Mouse (Mus musculus): ENCODE results near the gene Ddx39b. TPM values are rescaled to one million over a fixed set of nuclear protein-coding genes. Genes with fewer than 3 reads are reported as not detected.
A peak's percentile ranks its signal among the peaks of the same experiment; 100 is the strongest.

The Ddx39b gene
- 213 and 268 TPM in 2 replicates for polyA plus RNA-seq (2015; fragmentation: Nextera tagmentation; extraction: Ambion mirVana)

DNA sequence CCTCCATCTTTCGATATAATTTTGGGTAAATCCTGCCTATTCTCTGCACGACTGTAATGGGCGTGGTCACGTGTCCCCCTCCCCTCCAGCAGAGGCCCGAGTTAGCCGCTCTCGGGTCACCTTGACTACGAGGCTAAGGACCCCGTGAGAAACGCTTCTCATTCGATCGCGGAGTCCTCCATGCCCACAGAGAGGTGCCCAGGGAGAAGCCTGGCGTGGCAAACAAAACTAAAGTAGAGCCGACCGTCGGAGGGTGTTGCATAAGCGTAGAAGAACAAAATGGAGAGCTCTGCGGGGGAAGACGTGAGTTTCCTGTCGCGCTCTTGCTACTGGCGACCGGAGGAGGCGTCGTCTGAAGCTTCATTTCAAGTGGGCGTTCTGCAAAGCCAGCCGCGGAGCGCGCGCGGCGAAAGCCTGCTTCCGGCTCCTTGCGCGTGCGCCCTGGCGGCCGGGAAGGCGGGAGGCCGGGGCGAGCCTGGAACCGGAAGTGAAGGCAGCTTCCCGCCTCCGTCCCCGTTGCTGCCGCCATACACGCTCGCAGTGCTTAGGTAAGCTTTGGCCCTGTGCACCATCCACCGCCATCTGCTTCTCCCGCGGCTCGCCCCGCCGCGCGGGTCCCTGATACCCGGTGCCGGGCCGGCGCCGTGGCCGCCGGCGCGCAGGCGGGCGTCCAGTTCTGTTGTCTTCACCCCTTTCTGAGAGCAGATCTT is at the start of gene Ddx39b:
Gene Ddx39b (plus strand): TSS at position 442 of the 710 bp plus-strand sequence.
- peak within 1 kb of the TSS; percentile 93 for H3K9ac ChIP-seq
- ATAC-seq (replicated peaks; ENCODE audit: insufficient number of reproducible peaks, insufficient read depth, low FRiP score, low read depth): peak; percentile 89
- H3K4me2 ChIP-seq: peak within 1 kb of the TSS; percentile 79
- peaks cover 46% of the 10 kb centered on the region for H3K4me1 ChIP-seq (replicated peaks)
- H3K9me3 ChIP-seq (replicated peaks): no peaks in the 10 kb centered on the region
- WGBS: under 1% methylated on average over 68 of the region's 69 CpGs
- no peaks in the 10 kb centered on the region for H3K27me3 ChIP-seq
- H3K27ac ChIP-seq: peak within 1 kb of the TSS; percentile 98
- peaks cover 33% of the 10 kb centered on the region for H3K36me3 ChIP-seq
- peak within 1 kb of the TSS; percentile 81 for H3K4me3 ChIP-seq

DNA sequence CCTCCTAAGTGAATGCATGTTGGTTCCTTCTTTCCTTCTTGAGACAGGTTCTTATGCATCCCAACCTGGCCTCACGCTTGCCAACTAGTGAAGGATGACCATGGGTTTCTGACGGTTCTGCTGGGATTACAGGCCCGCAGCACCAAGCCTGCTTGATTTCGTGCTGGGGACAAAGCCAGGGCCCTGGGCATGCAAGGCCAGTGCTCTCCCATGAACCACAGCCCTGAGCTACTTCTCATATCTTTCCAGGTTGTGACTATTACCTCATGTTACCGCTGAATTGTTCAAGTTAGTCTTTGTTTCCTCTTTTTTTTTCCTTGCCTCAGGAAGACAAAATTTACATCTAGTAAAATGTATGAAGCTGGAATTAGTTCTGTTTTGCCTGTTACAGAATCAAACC is 48.6 kb upstream of the Ddx39b start:
- no peaks in the 10 kb centered on the region for H3K9me3 ChIP-seq (replicated peaks)
- WGBS: 71% methylated on average over 5 of the region's 5 CpGs
- ATAC-seq (replicated peaks; ENCODE audit: insufficient number of reproducible peaks, insufficient read depth, low FRiP score, low read depth): no peak
- H3K27ac ChIP-seq: no peak overlapping the region
- no peaks in the 10 kb centered on the region for H3K36me3 ChIP-seq
- H3K27me3 ChIP-seq: peaks cover 40% of the 10 kb centered on the region
- H3K4me3 ChIP-seq: no peak overlapping the region
- peaks cover 18% of the 10 kb centered on the region for H3K4me1 ChIP-seq (replicated peaks)
- H3K4me2 ChIP-seq: no peak overlapping the region
- no peak overlapping the region for H3K9ac ChIP-seq

DNA sequence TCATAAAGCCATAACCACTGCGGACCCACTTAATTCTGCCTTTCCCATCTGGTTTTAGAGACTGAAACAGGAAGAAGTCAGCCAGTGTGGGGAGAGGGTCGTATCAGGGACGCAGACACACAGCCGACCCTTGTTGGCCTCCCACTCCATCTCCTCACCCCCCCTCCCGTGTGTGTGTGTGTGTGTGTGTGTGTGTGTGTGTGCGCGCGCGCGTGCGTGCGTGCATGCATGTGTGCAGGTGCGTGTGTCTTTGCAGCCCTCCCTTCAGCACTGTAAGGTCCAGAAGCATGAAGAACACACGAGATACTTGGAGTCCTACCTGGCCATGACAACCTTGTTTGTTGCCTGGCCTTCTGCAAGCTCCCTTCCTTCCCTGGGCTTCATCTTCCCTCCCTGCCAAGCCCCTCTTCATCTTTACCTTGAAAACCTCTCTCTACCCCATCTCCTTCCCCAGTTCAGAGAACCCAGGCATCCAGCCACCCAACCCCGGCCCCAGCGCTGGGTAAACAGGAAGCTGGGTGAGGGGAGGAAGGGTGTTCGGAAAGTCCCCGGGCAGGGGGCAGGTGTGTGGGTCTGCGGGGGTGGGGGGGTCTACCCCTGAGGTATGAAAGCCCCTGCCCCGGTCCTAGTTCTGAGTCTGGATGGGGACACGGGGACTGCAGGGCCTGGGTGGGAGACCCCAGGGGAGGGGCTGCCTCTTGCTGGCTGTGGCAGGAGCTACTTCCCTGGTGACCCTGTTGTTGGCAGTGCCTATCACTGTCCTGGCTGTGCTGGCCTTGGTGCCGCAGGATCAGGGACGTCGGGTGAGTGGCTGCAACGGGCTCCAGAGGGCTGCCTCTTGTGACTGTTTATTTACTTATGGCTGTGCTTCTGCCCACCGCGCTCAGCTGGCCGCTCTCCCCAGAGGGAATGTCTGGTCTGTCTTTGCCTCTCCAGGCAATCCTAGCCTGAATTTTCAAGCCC is 47.4 kb upstream of the Ddx39b start, which contains the start of gene Ltb:
Gene Ltb (plus strand): TSS at position 559 of the 963 bp plus-strand sequence.
- H3K4me2 ChIP-seq: peak within 1 kb of the TSS; percentile 92
- 43% methylated on average over 28 of the region's 28 CpGs for WGBS
- H3K4me1 ChIP-seq (replicated peaks): peaks cover 18% of the 10 kb centered on the region
- H3K9ac ChIP-seq: no peak within 1 kb of the TSS
- H3K4me3 ChIP-seq: peak within 1 kb of the TSS; percentile 57; the same call in 1 of the 2 replicates
- 0 out of 2 replicates have a peak, but pooled peaks have one; percentile 15 for ATAC-seq (replicated peaks; ENCODE audit: insufficient number of reproducible peaks, insufficient read depth, low FRiP score, low read depth)
- H3K27ac ChIP-seq: no peak within 1 kb of the TSS
- no peaks in the 10 kb centered on the region for H3K9me3 ChIP-seq (replicated peaks)
- H3K36me3 ChIP-seq: no peaks in the 10 kb centered on the region
- H3K27me3 ChIP-seq: peaks cover 50% of the 10 kb centered on the region

DNA sequence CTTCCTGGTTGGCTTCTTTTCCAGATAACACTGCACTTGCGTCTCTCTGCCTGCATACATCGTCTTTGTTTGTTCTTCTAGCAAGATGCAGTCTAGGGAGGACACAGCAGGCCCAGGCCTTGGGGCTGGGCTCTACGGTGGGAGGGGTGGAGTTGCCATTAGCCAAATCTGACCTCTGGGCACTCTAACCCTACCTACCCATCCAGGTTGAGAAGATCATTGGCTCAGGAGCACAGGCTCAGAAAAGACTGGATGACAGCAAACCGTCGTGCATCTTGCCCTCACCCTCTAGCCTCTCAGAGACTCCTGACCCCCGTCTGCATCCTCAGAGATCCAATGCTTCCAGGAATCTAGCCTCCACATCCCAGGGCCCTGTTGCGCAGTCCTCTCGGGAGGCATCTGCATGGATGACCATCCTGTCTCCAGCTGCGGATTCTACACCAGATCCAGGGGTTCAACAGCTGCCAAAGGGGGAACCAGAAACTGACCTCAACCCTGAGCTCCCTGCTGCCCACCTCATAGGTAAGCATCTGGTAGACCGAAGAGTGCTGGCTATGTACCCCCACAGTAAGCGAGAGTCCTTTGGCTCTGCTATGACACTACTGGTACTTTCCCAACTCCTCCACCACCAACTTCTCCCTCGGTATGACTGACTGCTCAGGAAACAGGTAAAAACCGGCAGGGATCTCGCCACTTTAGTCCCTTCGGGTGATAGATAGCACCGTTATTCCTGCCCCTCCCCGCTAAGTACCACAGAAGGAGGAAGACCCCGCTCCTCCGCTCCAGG is 46.5 kb upstream of the Ddx39b start:
- Histone ChIP-seq H3K9me3 (replicated peaks) (no peaks in the 10 kb centered on the region), H3K27me3 (peaks cover 57% of the 10 kb centered on the region), H3K4me2 (peak overlapping the region; percentile 92), H3K27ac (no peak overlapping the region), H3K4me1 (replicated peaks) (peaks cover 18% of the 10 kb centered on the region), H3K9ac (peak overlapping the region; percentile 56), H3K36me3 (no peaks in the 10 kb centered on the region), H3K4me3 (peak overlapping the region; percentile 57)
- 29% methylated on average over 19 of the region's 19 CpGs for WGBS
- 0 out of 2 replicates have a peak, but pooled peaks have one; percentile 20 for ATAC-seq (replicated peaks; ENCODE audit: insufficient number of reproducible peaks, insufficient read depth, low FRiP score, low read depth)

DNA sequence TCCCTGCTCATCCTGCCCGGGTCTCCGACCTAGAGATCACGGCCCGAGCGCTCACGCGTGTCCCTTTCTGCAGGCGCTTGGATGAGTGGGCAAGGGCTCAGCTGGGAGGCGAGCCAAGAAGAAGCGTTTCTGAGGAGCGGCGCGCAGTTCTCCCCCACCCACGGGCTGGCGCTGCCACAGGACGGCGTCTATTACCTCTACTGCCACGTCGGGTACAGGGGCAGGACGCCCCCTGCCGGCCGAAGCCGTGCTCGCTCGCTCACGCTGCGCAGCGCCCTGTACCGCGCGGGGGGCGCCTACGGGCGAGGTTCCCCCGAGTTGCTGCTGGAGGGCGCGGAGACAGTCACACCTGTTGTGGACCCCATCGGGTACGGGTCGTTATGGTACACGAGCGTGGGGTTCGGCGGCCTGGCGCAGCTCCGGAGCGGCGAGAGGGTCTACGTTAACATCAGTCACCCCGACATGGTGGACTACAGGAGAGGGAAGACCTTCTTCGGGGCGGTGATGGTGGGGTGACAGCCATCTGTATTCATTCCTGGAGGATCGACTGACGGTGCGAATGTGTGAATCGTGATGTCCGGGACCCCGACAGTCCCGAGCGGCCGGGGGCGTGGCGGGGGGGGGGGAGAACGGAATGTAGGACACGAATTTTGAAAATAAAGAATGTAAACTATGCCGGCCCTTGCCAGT is 45.8 kb upstream of the Ddx39b start:
- Histone ChIP-seq H3K9me3 (replicated peaks) (no peaks in the 10 kb centered on the region), H3K9ac (peak overlapping the region; percentile 56), H3K27me3 (peaks cover 64% of the 10 kb centered on the region), H3K4me3 (peak overlapping the region; percentile 57), H3K4me1 (replicated peaks) (peaks cover 18% of the 10 kb centered on the region), H3K4me2 (peak overlapping the region; percentile 92), H3K27ac (no peak overlapping the region), H3K36me3 (no peaks in the 10 kb centered on the region)
- ATAC-seq (replicated peaks; ENCODE audit: insufficient number of reproducible peaks, insufficient read depth, low FRiP score, low read depth): peak; percentile 85
- whole genome bisulfite sequencing: 1% methylated on average over 66 of the region's 66 CpGs

DNA sequence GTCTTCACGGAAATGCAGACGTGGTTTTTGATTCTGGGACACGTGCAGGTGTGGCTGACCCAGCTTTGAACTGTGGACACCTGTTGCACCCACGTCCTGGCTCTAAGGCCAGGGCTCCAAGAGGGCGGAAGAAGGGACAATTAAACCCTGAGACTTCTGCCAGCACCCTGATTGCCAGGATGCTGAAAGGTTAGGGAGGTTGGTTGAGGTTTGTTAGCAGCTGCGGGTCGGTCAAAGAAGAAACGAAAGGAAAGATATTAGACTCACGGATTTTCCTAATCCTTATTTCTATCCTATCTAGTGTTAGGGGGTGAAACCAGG is 45.3 kb upstream of the Ddx39b start:
- Histone ChIP-seq H3K36me3 (no peaks in the 10 kb centered on the region), H3K9ac (peak overlapping the region; percentile 56), H3K4me1 (replicated peaks) (peaks cover 18% of the 10 kb centered on the region), H3K27me3 (peaks cover 68% of the 10 kb centered on the region), H3K4me2 (peak overlapping the region; percentile 92), H3K4me3 (peak overlapping the region; percentile 57), H3K27ac (no peak overlapping the region), H3K9me3 (replicated peaks) (no peaks in the 10 kb centered on the region)
- ATAC-seq (replicated peaks; ENCODE audit: insufficient number of reproducible peaks, insufficient read depth, low FRiP score, low read depth): no peak
- WGBS: 27% methylated on average over 9 of the region's 9 CpGs

DNA sequence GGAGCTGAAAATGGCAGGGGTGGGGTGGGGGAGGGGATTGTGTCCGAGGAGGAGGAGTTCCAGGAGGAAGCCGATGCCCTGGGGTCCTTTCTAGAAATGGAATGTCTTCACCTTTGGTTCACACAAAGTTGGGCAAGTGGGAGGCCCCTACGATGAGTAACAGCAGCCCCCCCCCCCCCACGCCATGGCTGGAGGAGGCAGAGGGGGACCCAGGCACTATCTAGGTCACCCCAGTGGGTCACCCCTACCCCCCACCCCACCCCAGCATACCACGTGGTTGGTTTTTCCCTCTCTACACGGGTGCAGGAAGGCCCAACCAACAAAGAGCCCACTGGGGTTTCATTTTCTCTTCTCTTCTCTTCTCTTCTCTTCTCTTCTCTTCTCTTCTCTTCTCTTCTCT is 44.4 kb upstream of the Ddx39b start:
- H3K9ac ChIP-seq: no peak overlapping the region
- H3K4me3 ChIP-seq: no peak overlapping the region
- no peak for ATAC-seq (replicated peaks; ENCODE audit: insufficient number of reproducible peaks, insufficient read depth, low FRiP score, low read depth)
- H3K9me3 ChIP-seq (replicated peaks): no peaks in the 10 kb centered on the region
- H3K27me3 ChIP-seq: peaks cover 77% of the 10 kb centered on the region
- no peak overlapping the region for H3K4me2 ChIP-seq
- 28% methylated on average over 6 of the region's 6 CpGs for WGBS
- no peak overlapping the region for H3K27ac ChIP-seq
- H3K4me1 ChIP-seq (replicated peaks): peaks cover 21% of the 10 kb centered on the region
- H3K36me3 ChIP-seq: no peaks in the 10 kb centered on the region

DNA sequence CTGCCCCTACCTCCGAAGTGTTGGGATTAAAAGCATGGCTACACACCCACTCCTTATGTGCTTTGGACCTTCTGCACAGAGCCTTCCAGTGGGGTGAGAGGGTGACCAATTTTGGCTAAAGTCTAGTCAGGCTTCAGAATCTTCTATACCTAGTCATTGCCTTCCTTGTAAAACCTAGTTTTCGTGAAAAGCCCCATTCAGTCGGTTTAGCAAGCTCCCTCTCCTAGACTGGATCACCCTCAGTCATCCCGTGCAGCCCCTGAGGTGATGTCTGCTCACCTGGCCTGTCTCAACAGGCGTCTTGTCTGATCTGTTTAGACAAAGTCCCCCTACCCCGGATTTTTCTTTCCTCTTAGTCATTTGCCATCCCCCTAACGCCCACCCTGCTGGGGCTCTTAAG is 43.5 kb upstream of the Ddx39b start:
- peaks cover 86% of the 10 kb centered on the region for H3K27me3 ChIP-seq
- H3K9ac ChIP-seq: no peak overlapping the region
- 55% methylated on average over 7 of the region's 7 CpGs for WGBS
- no peaks in the 10 kb centered on the region for H3K9me3 ChIP-seq (replicated peaks)
- H3K4me3 ChIP-seq: no peak overlapping the region
- H3K4me2 ChIP-seq: no peak overlapping the region
- H3K36me3 ChIP-seq: no peaks in the 10 kb centered on the region
- no peak overlapping the region for H3K27ac ChIP-seq
- peaks cover 21% of the 10 kb centered on the region for H3K4me1 ChIP-seq (replicated peaks)
- no peak for ATAC-seq (replicated peaks; ENCODE audit: insufficient number of reproducible peaks, insufficient read depth, low FRiP score, low read depth)

DNA sequence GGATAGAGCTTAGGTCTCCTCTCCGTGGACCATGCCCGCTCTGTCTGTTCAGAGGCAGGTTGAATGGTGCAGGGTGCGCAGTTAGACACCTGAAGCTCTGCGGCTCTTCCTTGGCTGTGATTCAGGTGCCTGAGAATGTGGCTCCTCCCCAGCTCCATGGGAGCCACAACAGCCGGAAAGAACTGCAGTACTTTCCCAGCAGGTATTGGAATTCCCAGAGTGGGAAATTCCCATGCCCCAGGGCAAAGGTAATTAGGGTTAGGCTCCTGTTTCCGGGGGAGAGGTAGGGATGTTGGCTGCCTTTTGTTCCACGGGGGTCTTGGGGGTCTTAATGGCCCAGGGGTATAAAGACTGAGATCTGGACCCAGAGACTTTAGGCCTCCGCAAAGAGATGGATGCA is 42.6 kb upstream of the Ddx39b start:
- H3K27ac ChIP-seq: no peak overlapping the region
- H3K36me3 ChIP-seq: no peaks in the 10 kb centered on the region
- no peak overlapping the region for H3K4me3 ChIP-seq
- no peak overlapping the region for H3K9ac ChIP-seq
- no peak overlapping the region for H3K4me2 ChIP-seq
- peaks cover 21% of the 10 kb centered on the region for H3K4me1 ChIP-seq (replicated peaks)
- H3K9me3 ChIP-seq (replicated peaks): no peaks in the 10 kb centered on the region
- peaks cover 89% of the 10 kb centered on the region for H3K27me3 ChIP-seq
- no peak for ATAC-seq (replicated peaks; ENCODE audit: insufficient number of reproducible peaks, insufficient read depth, low FRiP score, low read depth)
- WGBS: 42% methylated on average over 8 of the region's 8 CpGs

DNA sequence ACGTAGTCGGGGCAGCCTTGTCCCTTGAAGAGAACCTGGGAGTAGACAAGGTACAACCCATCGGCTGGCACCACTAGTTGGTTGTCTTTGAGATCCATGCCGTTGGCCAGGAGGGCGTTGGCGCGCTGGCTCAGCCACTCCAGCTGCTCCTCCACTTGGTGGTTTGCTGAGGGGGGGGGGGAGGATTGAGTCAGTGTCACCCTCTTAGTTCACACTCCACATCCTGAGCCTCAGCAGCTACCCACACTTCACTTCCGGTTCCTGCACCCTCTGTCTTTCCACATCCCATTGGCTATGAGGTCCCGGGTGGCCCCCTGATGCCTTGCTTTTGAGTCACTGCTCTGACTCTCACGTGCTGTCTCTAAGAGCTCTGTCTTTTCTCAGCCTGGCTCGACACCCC is 41.1 kb upstream of the Ddx39b start:
- H3K36me3 ChIP-seq: no peaks in the 10 kb centered on the region
- ATAC-seq (replicated peaks; ENCODE audit: insufficient number of reproducible peaks, insufficient read depth, low FRiP score, low read depth): no peak
- no peak overlapping the region for H3K9ac ChIP-seq
- H3K27ac ChIP-seq: no peak overlapping the region
- WGBS: 68% methylated on average over 11 of the region's 11 CpGs
- no peak overlapping the region for H3K4me3 ChIP-seq
- H3K27me3 ChIP-seq: peaks cover 85% of the 10 kb centered on the region
- H3K4me1 ChIP-seq (replicated peaks): peaks cover 18% of the 10 kb centered on the region
- no peaks in the 10 kb centered on the region for H3K9me3 ChIP-seq (replicated peaks)
- 0 out of 2 replicates have a peak overlapping the region, but pooled peaks have one; percentile 21 for H3K4me2 ChIP-seq
